ENCODE assay signal across 25 mouse cellular contexts in the genomic region with DNA sequence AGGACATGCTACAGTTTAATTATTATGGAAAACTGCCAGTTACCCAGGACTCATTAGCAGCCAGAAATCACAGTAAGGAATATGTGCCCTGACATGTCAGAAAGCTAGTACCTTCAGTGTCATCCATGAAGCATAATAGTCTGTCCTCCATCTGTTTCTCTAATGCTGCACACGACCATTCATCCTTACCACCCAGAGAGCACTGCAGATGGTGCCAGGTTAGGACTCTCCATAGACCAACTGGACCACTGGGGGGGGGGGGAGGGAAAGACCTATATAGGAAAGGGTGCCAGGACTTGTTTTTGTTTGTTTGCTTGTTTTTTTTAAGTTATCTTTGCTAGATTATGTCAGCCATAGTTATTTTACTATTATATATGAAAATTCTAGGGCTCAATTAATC.
DNase-seq lines count a peak whose midpoint lies in the region; ATAC-seq and TF ChIP-seq lines count a peak whose summit lies in the region.
"Had no signal": no experiment of that assay in that cellular context is flagged by ENCODE, and none has a peak within 500 bp of the region (broad histone marks: within the 10 kb centered on the region; RNA-seq: fewer than 3 reads in every experiment).

No protein-coding gene starts in this region.

- WGBS in hindbrain, postnatal 0 days: 38% methylated on average over 1 of the region's 1 CpGs
- WGBS in hindbrain, embryonic 13.5 days: 57% methylated on average over 1 of the region's 1 CpGs
- WGBS in midbrain, postnatal 0 days: 17% methylated on average over 1 of the region's 1 CpGs
- WGBS in midbrain, embryonic 13.5 days: 62% methylated on average over 1 of the region's 1 CpGs

- no peak overlapping the region for H3K9ac ChIP-seq in hindbrain, postnatal 0 days (replicated peaks; ENCODE audit: low read length)
- H3K9ac ChIP-seq in hindbrain, embryonic 13.5 days: no peak overlapping the region
- no peak overlapping the region for H3K9ac ChIP-seq in midbrain, postnatal 0 days (replicated peaks; ENCODE audit: low read length, poor library complexity, severe bottlenecking)
- no peak overlapping the region for H3K9ac ChIP-seq in midbrain, embryonic 13.5 days (replicated peaks)
- H3K9ac ChIP-seq: embryonic facial prominence, embryonic 13.5 days; embryonic facial prominence, embryonic 15.5 days; forebrain, embryonic 12.5 days had no signal

- no peaks in the 10 kb centered on the region for H3K9me3 ChIP-seq in hindbrain, postnatal 0 days (ENCODE audit: low read length)
- H3K9me3 ChIP-seq in hindbrain, embryonic 13.5 days: no peaks in the 10 kb centered on the region
- no peaks in the 10 kb centered on the region for H3K9me3 ChIP-seq in midbrain, postnatal 0 days (ENCODE audit: low read length)
- H3K9me3 ChIP-seq in midbrain, embryonic 13.5 days: no peaks in the 10 kb centered on the region
- H3K9me3 ChIP-seq: embryonic facial prominence, embryonic 13.5 days; embryonic facial prominence, embryonic 15.5 days; forebrain, embryonic 12.5 days; G1E had no signal

- DNase-seq in cerebellum, postnatal 10 days: peak; percentile 52 to 73
- DNase-seq in cerebellum, adult 11 months: no peak
- DNase-seq in hindbrain, postnatal 0 days (ENCODE audit: low spot score): peak; percentile 1
- peak; percentile 2 for DNase-seq in midbrain, postnatal 0 days (ENCODE audit: low spot score)
- DNase-seq: adrenal gland, adult 8-10 months; adrenal gland, postnatal 14 days; adrenal gland, postnatal 36 days; B cell, adult 2 months; cerebellum, adult 11-12 months; cerebellum, adult 9-10 months; embryo, embryonic 11 days had no signal

- H3K36me3 ChIP-seq in hindbrain, postnatal 0 days (ENCODE audit: insufficient read depth, low read length): no peaks in the 10 kb centered on the region
- no peaks in the 10 kb centered on the region for H3K36me3 ChIP-seq in hindbrain, embryonic 13.5 days
- no peaks in the 10 kb centered on the region for H3K36me3 ChIP-seq in midbrain, postnatal 0 days (ENCODE audit: insufficient read depth, low read length)
- H3K36me3 ChIP-seq in midbrain, embryonic 13.5 days: no peaks in the 10 kb centered on the region
- H3K36me3 ChIP-seq: embryonic facial prominence, embryonic 13.5 days; embryonic facial prominence, embryonic 15.5 days; forebrain, embryonic 10.5 days; forebrain, embryonic 12.5 days; G1E had no signal

- ATAC-seq in hindbrain, postnatal 0 days: no peak
- no peak for ATAC-seq in hindbrain, embryonic 13.5 days (ENCODE audit: low FRiP score)
- no peak for ATAC-seq in midbrain, postnatal 0 days (ENCODE audit: low FRiP score)
- no peak for ATAC-seq in midbrain, embryonic 13.5 days
- ATAC-seq: activated CD4-positive, CD25-positive, alpha-beta regulatory T cell, adult 4 months; CD4-positive, CD25-positive, alpha-beta regulatory T cell, adult 4 months; forebrain, embryonic 14.5 days; forebrain, embryonic 16.5 days; Patski had no signal

- H3K4me2 ChIP-seq in hindbrain, postnatal 0 days (ENCODE audit: low read depth, low read length): no peak overlapping the region
- no peak overlapping the region for H3K4me2 ChIP-seq in hindbrain, embryonic 13.5 days
- no peak overlapping the region for H3K4me2 ChIP-seq in midbrain, postnatal 0 days (ENCODE audit: low read depth, low read length, poor library complexity, severe bottlenecking)
- H3K4me2 ChIP-seq in midbrain, embryonic 13.5 days (replicated peaks): no peak overlapping the region
- H3K4me2 ChIP-seq: embryonic facial prominence, embryonic 13.5 days; embryonic facial prominence, embryonic 15.5 days; forebrain, embryonic 12.5 days had no signal

- H3K4me1 ChIP-seq in hindbrain, postnatal 0 days (ENCODE audit: insufficient read depth, low read length): no peaks in the 10 kb centered on the region
- no peaks in the 10 kb centered on the region for H3K4me1 ChIP-seq in hindbrain, embryonic 13.5 days (replicated peaks)
- H3K4me1 ChIP-seq in midbrain, postnatal 0 days (ENCODE audit: insufficient read depth, low read length): no peaks in the 10 kb centered on the region
- no peaks in the 10 kb centered on the region for H3K4me1 ChIP-seq in midbrain, embryonic 13.5 days (replicated peaks)
- H3K4me1 ChIP-seq: embryonic facial prominence, embryonic 13.5 days; embryonic facial prominence, embryonic 15.5 days; forebrain, embryonic 10.5 days; forebrain, embryonic 12.5 days had no signal

- H3K4me3 ChIP-seq in hindbrain, postnatal 0 days (ENCODE audit: low read length): no peak overlapping the region
- H3K4me3 ChIP-seq in hindbrain, embryonic 13.5 days: no peak overlapping the region
- H3K4me3 ChIP-seq in midbrain, postnatal 0 days (ENCODE audit: low read depth, low read length): no peak overlapping the region
- H3K4me3 ChIP-seq in midbrain, embryonic 13.5 days (replicated peaks): no peak overlapping the region
- H3K4me3 ChIP-seq: embryonic facial prominence, embryonic 13.5 days; embryonic facial prominence, embryonic 15.5 days; erythroblast, embryonic 14.5 days; forebrain, embryonic 10.5 days; forebrain, embryonic 12.5 days had no signal

- no peak for TF ChIP-seq CTCF in hindbrain, postnatal 0 days (IDR thresholded peaks at IDR 0.05; ENCODE audit: low read depth)
- TF ChIP-seq CTCF in midbrain, postnatal 0 days (IDR thresholded peaks at IDR 0.05): no peak

- H3K27me3 ChIP-seq in hindbrain, postnatal 0 days (ENCODE audit: insufficient read depth, low read length): no peaks in the 10 kb centered on the region
- H3K27me3 ChIP-seq in hindbrain, embryonic 13.5 days: no peaks in the 10 kb centered on the region
- no peaks in the 10 kb centered on the region for H3K27me3 ChIP-seq in midbrain, postnatal 0 days (ENCODE audit: insufficient read depth, low read length)
- H3K27me3 ChIP-seq in midbrain, embryonic 13.5 days: no peaks in the 10 kb centered on the region
- H3K27me3 ChIP-seq: CH12.LX; embryonic facial prominence, embryonic 13.5 days; embryonic facial prominence, embryonic 15.5 days; forebrain, embryonic 12.5 days had no signal

- no peak overlapping the region for H3K27ac ChIP-seq in hindbrain, postnatal 0 days
- H3K27ac ChIP-seq in hindbrain, embryonic 13.5 days: no peak overlapping the region
- H3K27ac ChIP-seq in midbrain, postnatal 0 days (ENCODE audit: low read depth, low read length): no peak overlapping the region
- no peak overlapping the region for H3K27ac ChIP-seq in midbrain, embryonic 13.5 days
- H3K27ac ChIP-seq: embryonic facial prominence, embryonic 13.5 days; embryonic facial prominence, embryonic 15.5 days; forebrain, embryonic 10.5 days; forebrain, embryonic 12.5 days had no signal
